Mouse (Mus musculus): ENCODE data around the gene Cep162.

DNA sequence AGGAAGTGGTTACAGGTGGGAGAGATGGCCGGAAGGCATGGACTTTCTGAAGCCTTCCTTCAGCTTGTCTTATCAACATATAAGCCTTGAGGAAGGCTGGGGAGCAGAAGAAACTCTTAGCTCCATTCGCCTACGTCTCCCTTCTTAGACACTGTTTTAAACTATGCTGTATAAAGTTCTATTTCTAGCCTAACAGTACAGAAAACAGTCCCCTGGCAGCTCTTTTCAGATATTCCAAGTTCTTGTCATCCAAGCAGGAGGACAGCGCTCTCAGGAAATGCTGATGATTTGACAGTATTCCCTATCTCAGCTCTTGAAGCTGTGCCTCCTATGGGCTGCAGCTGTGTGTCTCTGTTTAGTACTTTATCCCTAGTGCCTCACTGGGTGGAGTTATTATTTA lies 54.4 kb downstream of the Cep162 start:
- no peak for TF ChIP-seq GATA1 (IDR thresholded peaks at IDR 0.05; ENCODE audit: low read length)
- no peak for TF ChIP-seq TAL1 (IDR thresholded peaks at IDR 0.05; ENCODE audit: low read length)
